Mouse (Mus musculus) lung, adult 18-20 months (tissue): Measurements from ENCODE around the gene Fmo1.
"Not testable (repeated sequence)": the region's sequence is repeated elsewhere in the genome, so short reads cannot be mapped to it uniquely, and the experiment has no call there.

Source experiments
- DNase-seq, 2 experiments: peaks; one replicate each; pipeline ENCODE4 v3.0.0; 2022; ENCODE audit warnings: mixed read lengths in 2 of 2

Gene Fmo1

GRCm38 (mm10) chr1:162785222-162785621 lies 81.2 kb downstream of the Fmo1 start:
- DNase-seq, result no peak

GRCm38 (mm10) chr1:162783669-162784248 lies 82.7 kb downstream of the Fmo1 start:
- DNase-seq, result no peak

DNA sequence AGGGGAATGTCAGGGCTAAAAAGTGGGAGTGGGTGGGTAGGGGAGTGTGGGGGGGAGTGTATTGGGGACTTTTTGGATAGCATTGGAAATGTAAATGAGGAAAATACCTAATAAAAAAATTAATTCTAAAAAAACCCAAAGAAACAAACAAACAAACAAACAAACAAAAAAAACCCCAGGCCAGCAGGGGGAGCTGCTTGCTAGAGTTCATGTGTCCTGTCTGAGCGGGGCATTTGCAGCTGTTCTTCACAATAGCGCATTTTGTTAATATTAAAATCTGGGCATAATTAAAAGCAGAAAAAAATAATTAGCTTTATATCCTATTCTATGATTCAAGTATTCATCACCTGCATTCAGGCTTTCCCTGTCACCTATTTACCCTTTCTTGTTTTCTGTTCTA lies 85.4 kb downstream of the Fmo1 start:
- not testable (repeated sequence) for DNase-seq
